Mouse (Mus musculus) kidney, postnatal 0 days (tissue): ENCODE measurements around the gene Prlr. TPM values are rescaled to one million over a fixed set of nuclear protein-coding genes. Genes with fewer than 3 reads are reported as not detected.

Experiments
- ATAC-seq: fragments of 200-750 bp; cut with Nextera tagmentation; replicated peaks from 2 replicates; pipeline ENCODE4 v1.8.0; 2017; ENCODE audit warnings: low read depth, moderate number of reproducible peaks, moderate TSS enrichment, moderate library complexity; ENCODE audit not compliant: low FRiP score
- DNase-seq: peaks from one replicate; pipeline ENCODE4 v3.0.0-alpha.2; 2016; ENCODE audit warnings: low spot score
- H3K27ac ChIP-seq: fragments of 300-500 bp; sonication (generic); 2 replicates; pipeline ENCODE4 v1.5.1; 2014; ENCODE audit warnings: mild to moderate bottlenecking
- H3K27me3 ChIP-seq: fragments of 300-500 bp; sonication (generic); 2 replicates; pipeline ENCODE4 v1.6.1; 2014; ENCODE audit warnings: low read length, mixed read lengths; ENCODE audit not compliant: insufficient read depth
- H3K36me3 ChIP-seq: fragments of 300-500 bp; sonication (generic); 2 replicates; pipeline ENCODE4 v1.6.1; 2014; ENCODE audit warnings: low read length, mixed read lengths; ENCODE audit not compliant: insufficient read depth
- H3K4me1 ChIP-seq: fragments of 300-500 bp; sonication (generic); replicated peaks from 2 replicates; pipeline ENCODE4 v1.6.1; 2014; ENCODE audit warnings: antibody characterized with exemption, low read length, mixed read lengths; ENCODE audit not compliant: insufficient read depth
- H3K4me2 ChIP-seq: fragments of 300-500 bp; sonication (generic); 2 replicates; pipeline ENCODE4 v1.6.1; 2014; ENCODE audit warnings: mild to moderate bottlenecking, low read length, moderate library complexity, mixed read lengths
- H3K4me3 ChIP-seq: fragments of 300-500 bp; sonication (generic); replicated peaks from 2 replicates; pipeline ENCODE4 v1.5.1; 2014; ENCODE audit warnings: low read depth, low read length
- H3K9ac ChIP-seq: fragments of 300-500 bp; sonication (generic); 2 replicates; pipeline ENCODE4 v1.6.1; 2014; ENCODE audit warnings: low read depth, low read length
- H3K9me3 ChIP-seq: fragments of 300-500 bp; sonication (generic); replicated peaks from 2 replicates; pipeline ENCODE4 v1.6.1; 2016; ENCODE audit warnings: low read length, inconsistent platforms, mixed read lengths
- CTCF ChIP-seq: IDR thresholded peaks from 2 replicates; pipeline ENCODE4 v1.5.1; 2016; ENCODE audit warnings: antibody characterized with exemption, low read depth, mild to moderate bottlenecking, moderate library complexity
- WGBS: fragments of 180-500 bp; shearing (Covaris S2); extraction: QIAGEN DNeasy Blood & Tissue Kit; methylation state at CpG from one replicate; pipeline ENCODE4 v1.1.7; 2014; 5-methylcytosine and 5-hydroxymethylcytosine counted together
- polyA plus RNA-seq: library from polyadenylated mRNA; unstranded; fragments of >200 nt; fragmentation: Nextera tagmentation; extraction: Ambion mirVana; gene quantifications from 2 replicates; pipeline ENCODE4 v1.2.1, GENCODE M21; 2015

Gene Prlr
- polyA plus RNA-seq, 1 experiment from 2014 or later: 6.9 TPM

GRCm38 (mm10) chr15:10263420-10263819 lies 86.4 kb downstream of the Prlr start:
- no peak for TF ChIP-seq CTCF
- Histone ChIP-seq H3K4me1 (no peaks in the 10 kb centered on the region), H3K4me3 (no peak overlapping the region), H3K27me3 (no peaks in the 10 kb centered on the region), H3K4me2 (no peak overlapping the region), H3K9me3 (no peaks in the 10 kb centered on the region), H3K27ac (no peak overlapping the region), H3K36me3 (no peaks in the 10 kb centered on the region), H3K9ac (no peak overlapping the region)
- 69% methylated on average over 3 of the region's 3 CpGs for WGBS
- ATAC-seq (no peak), DNase-seq (no peak)

GRCm38 (mm10) chr15:10264885-10265284 lies 87.8 kb downstream of the Prlr start:
- ATAC-seq (no peak), DNase-seq (no peak)
- Histone ChIP-seq H3K4me1 (no peaks in the 10 kb centered on the region), H3K4me3 (no peak overlapping the region), H3K27ac (no peak overlapping the region), H3K4me2 (no peak overlapping the region), H3K36me3 (no peaks in the 10 kb centered on the region), H3K27me3 (no peaks in the 10 kb centered on the region), H3K9me3 (no peaks in the 10 kb centered on the region), H3K9ac (no peak overlapping the region)
- WGBS: 84% methylated on average over 5 of the region's 5 CpGs
- TF ChIP-seq CTCF: no peak

GRCm38 (mm10) chr15:10267251-10267650 lies 90.2 kb downstream of the Prlr start:
- ATAC-seq (no peak), DNase-seq (no peak)
- no peak overlapping the region for H3K4me3 ChIP-seq
- H3K4me1 ChIP-seq: no peaks in the 10 kb centered on the region
- TF ChIP-seq CTCF: no peak
- H3K4me2 ChIP-seq: no peak overlapping the region
- no peak overlapping the region for H3K27ac ChIP-seq
- no peak overlapping the region for H3K9ac ChIP-seq
- no peaks in the 10 kb centered on the region for H3K27me3 ChIP-seq
- 19% methylated on average over 3 of the region's 3 CpGs for WGBS
- H3K36me3 ChIP-seq: no peaks in the 10 kb centered on the region
- H3K9me3 ChIP-seq: no peaks in the 10 kb centered on the region

- no peak for ATAC-seq
- Histone ChIP-seq H3K4me3 (no peak overlapping the region), H3K36me3 (no peaks in the 10 kb centered on the region), H3K27ac (no peak overlapping the region), H3K4me1 (no peaks in the 10 kb centered on the region), H3K9me3 (no peaks in the 10 kb centered on the region), H3K4me2 (no peak overlapping the region), H3K9ac (no peak overlapping the region), H3K27me3 (no peaks in the 10 kb centered on the region)
- DNase-seq: no peak
- TF ChIP-seq CTCF: no peak
Observed at GRCm38 (mm10) chr15:10276386-10276785, 99.3 kb downstream of the Prlr start.

GRCm38 (mm10) chr15:10277461-10277860 lies 100.4 kb downstream of the Prlr start:
- no peak overlapping the region for H3K4me3 ChIP-seq
- H3K27ac ChIP-seq: no peak overlapping the region
- DNase-seq (no peak), ATAC-seq (peak; percentile 43; the same call in 1 of the 2 replicates)
- H3K9ac ChIP-seq: no peak overlapping the region
- no peak overlapping the region for H3K4me2 ChIP-seq
- H3K9me3 ChIP-seq: no peaks in the 10 kb centered on the region
- TF ChIP-seq CTCF: no peak
- WGBS: 71% methylated on average over 4 of the region's 4 CpGs
- no peaks in the 10 kb centered on the region for H3K4me1 ChIP-seq
- H3K27me3 ChIP-seq: no peaks in the 10 kb centered on the region
- H3K36me3 ChIP-seq: no peaks in the 10 kb centered on the region

- TF ChIP-seq CTCF: no peak
- Histone ChIP-seq H3K4me1 (no peaks in the 10 kb centered on the region), H3K9me3 (no peaks in the 10 kb centered on the region), H3K27ac (no peak overlapping the region), H3K4me3 (no peak overlapping the region), H3K36me3 (no peaks in the 10 kb centered on the region), H3K9ac (no peak overlapping the region), H3K27me3 (no peaks in the 10 kb centered on the region), H3K4me2 (no peak overlapping the region)
- peak; percentile 75 for ATAC-seq
- WGBS: 65% methylated on average over 5 of the region's 5 CpGs
- DNase-seq: peak; percentile 16
Observed at GRCm38 (mm10) chr15:10281546-10281945, 104.5 kb downstream of the Prlr start.

GRCm38 (mm10) chr15:10283661-10284060 lies 106.6 kb downstream of the Prlr start:
- Histone ChIP-seq H3K27ac (no peak overlapping the region), H3K4me1 (no peaks in the 10 kb centered on the region), H3K27me3 (no peaks in the 10 kb centered on the region), H3K9me3 (no peaks in the 10 kb centered on the region), H3K4me2 (no peak overlapping the region), H3K4me3 (no peak overlapping the region), H3K9ac (no peak overlapping the region), H3K36me3 (no peaks in the 10 kb centered on the region)
- no peak for ATAC-seq
- no peak for TF ChIP-seq CTCF
- DNase-seq: no peak
